Mouse (Mus musculus): ENCODE measurements at regions not wholly inside any gene's neighbourhood (a gene's known extent, or its start where the extent isn't known, plus 50 kb on each side); places are given as distances from the start of the nearest gene placed in this dataset.

- TF ChIP-seq ZC3H11A (IDR thresholded peaks at IDR 0.05; ENCODE audit: borderline replicate concordance, low read depth, low read length) (no peak), ZNF384 (IDR thresholded peaks at IDR 0.05; ENCODE audit: low read depth, low read length) (no peak), MAFK (IDR thresholded peaks at IDR 0.05; ENCODE audit: insufficient read depth, low read depth, low read length) (no peak), CHD2 (IDR thresholded peaks at IDR 0.05; ENCODE audit: low read depth, low read length) (no peak)
Measured at GRCm38 (mm10) chr7:73635422-73635821, 93.8 kb upstream of the Chd2 start.
